Mouse (Mus musculus) hindbrain, postnatal 0 days (tissue): ENCODE measurements at regions not wholly inside any gene's neighbourhood (a gene's known extent, or its start where the extent isn't known, plus 50 kb on each side); places are given as distances from the start of the nearest gene placed in this dataset.

Experiments
- ATAC-seq: fragments of 200-750 bp; cut with Nextera tagmentation; 2 replicates; pipeline ENCODE4 v1.8.0; 2017; ENCODE audit warnings: mild to moderate bottlenecking, moderate TSS enrichment, moderate library complexity
- DNase-seq: peaks from one replicate; pipeline ENCODE4 v3.0.0-alpha.2; 2015; ENCODE audit warnings: low spot score
- H3K27ac ChIP-seq: fragments of 300-500 bp; sonication (generic); 2 replicates; pipeline ENCODE4 v1.5.1; 2014; ENCODE audit warnings: mild to moderate bottlenecking
- H3K27me3 ChIP-seq: fragments of 300-500 bp; sonication (generic); 2 replicates; pipeline ENCODE4 v1.6.1; 2014; ENCODE audit warnings: low read length, mixed read lengths; ENCODE audit not compliant: insufficient read depth
- H3K36me3 ChIP-seq: fragments of 300-500 bp; sonication (generic); 2 replicates; pipeline ENCODE4 v1.6.1; 2014; ENCODE audit warnings: low read length, mixed read lengths; ENCODE audit not compliant: insufficient read depth
- H3K4me1 ChIP-seq: fragments of 300-500 bp; sonication (generic); 2 replicates; pipeline ENCODE4 v1.6.1; 2014; ENCODE audit warnings: antibody characterized with exemption, low read length, mixed read lengths; ENCODE audit not compliant: insufficient read depth
- H3K4me2 ChIP-seq: fragments of 300-500 bp; sonication (generic); 2 replicates; pipeline ENCODE4 v1.6.1; 2014; ENCODE audit warnings: low read depth, mild to moderate bottlenecking, low read length, moderate library complexity, mixed read lengths
- H3K4me3 ChIP-seq: fragments of 300-500 bp; sonication (generic); 2 replicates; pipeline ENCODE4 v1.5.1; 2014; ENCODE audit warnings: low read length
- H3K9ac ChIP-seq: fragments of 300-500 bp; sonication (generic); replicated peaks from 2 replicates; pipeline ENCODE4 v1.6.1; 2014; ENCODE audit warnings: mild to moderate bottlenecking, low read length, moderate library complexity, mixed read lengths
- H3K9me3 ChIP-seq: fragments of 300-500 bp; sonication (generic); 2 replicates; pipeline ENCODE4 v1.6.1; 2016; ENCODE audit warnings: low read length, mixed read lengths
- CTCF ChIP-seq: IDR thresholded peaks from 2 replicates; pipeline ENCODE4 v1.5.1; 2016; ENCODE audit warnings: antibody characterized with exemption, control low read depth, low read depth
- WGBS: fragments of 180-500 bp; shearing (Covaris S2); extraction: QIAGEN DNeasy Blood & Tissue Kit; methylation state at CpG from one replicate; pipeline ENCODE4 v1.1.7; 2014; 5-methylcytosine and 5-hydroxymethylcytosine counted together

- no peak overlapping the region for H3K4me2 ChIP-seq
Observed at GRCm38 (mm10) chr8:31584661-31585060, 1843.8 kb upstream of the 5930422O12Rik start.

GRCm38 (mm10) chr8:31599536-31599935, 1829.0 kb upstream of the 5930422O12Rik start:
- no peak overlapping the region for H3K27ac ChIP-seq
- ATAC-seq (no peak), DNase-seq (no peak)
- H3K4me2 ChIP-seq, result no peak overlapping the region
- H3K4me1 ChIP-seq, result no peaks in the 10 kb centered on the region
- H3K36me3 ChIP-seq, result no peaks in the 10 kb centered on the region
- no peak overlapping the region for H3K4me3 ChIP-seq
- H3K27me3 ChIP-seq, result no peaks in the 10 kb centered on the region
- TF ChIP-seq CTCF, result no peak
- 84% methylated on average over 5 of the region's 5 CpGs for WGBS
- no peak overlapping the region for H3K9ac ChIP-seq
- H3K9me3 ChIP-seq, result no peaks in the 10 kb centered on the region

More at GRCm38 (mm10) chr8:31584661-31585060, 1843.8 kb upstream of the 5930422O12Rik start:
- Histone ChIP-seq H3K9ac (no peak overlapping the region), H3K9me3 (peaks cover 4% of the 10 kb centered on the region; the same call in 1 of the 2 replicates), H3K36me3 (no peaks in the 10 kb centered on the region), H3K4me1 (no peaks in the 10 kb centered on the region), H3K27me3 (no peaks in the 10 kb centered on the region), H3K4me3 (no peak overlapping the region), H3K27ac (no peak overlapping the region)
- no peak for DNase-seq
- WGBS, result 93% methylated on average over 1 of the region's 1 CpGs
- ATAC-seq, result no peak
- TF ChIP-seq CTCF, result no peak

- Histone ChIP-seq H3K4me2 (no peak overlapping the region), H3K9me3 (no peaks in the 10 kb centered on the region), H3K27me3 (no peaks in the 10 kb centered on the region), H3K27ac (no peak overlapping the region), H3K4me3 (no peak overlapping the region), H3K4me1 (no peaks in the 10 kb centered on the region), H3K9ac (no peak overlapping the region), H3K36me3 (no peaks in the 10 kb centered on the region)
- no peak for DNase-seq
- 83% methylated on average over 3 of the region's 3 CpGs for WGBS
- TF ChIP-seq CTCF, result no peak
- no peak for ATAC-seq
Observed at GRCm38 (mm10) chr8:31600979-31601378, 1827.5 kb upstream of the 5930422O12Rik start.

- DNase-seq, result no peak
- Histone ChIP-seq H3K27ac (no peak overlapping the region), H3K9me3 (no peaks in the 10 kb centered on the region), H3K4me1 (no peaks in the 10 kb centered on the region), H3K4me2 (no peak overlapping the region), H3K36me3 (no peaks in the 10 kb centered on the region), H3K4me3 (no peak overlapping the region), H3K27me3 (no peaks in the 10 kb centered on the region), H3K9ac (no peak overlapping the region)
- ATAC-seq, result no peak
- 94% methylated on average over 2 of the region's 2 CpGs for WGBS
- TF ChIP-seq CTCF, result no peak
Observed at GRCm38 (mm10) chr8:31616501-31616900, 1812.0 kb upstream of the 5930422O12Rik start.

- DNase-seq (no peak), ATAC-seq (no peak)
- Histone ChIP-seq H3K4me2 (no peak overlapping the region), H3K4me3 (no peak overlapping the region), H3K27ac (0 out of 2 replicates have a peak overlapping the region, but pooled peaks have one; percentile 27), H3K36me3 (no peaks in the 10 kb centered on the region), H3K9me3 (no peaks in the 10 kb centered on the region), H3K27me3 (no peaks in the 10 kb centered on the region), H3K9ac (no peak overlapping the region), H3K4me1 (no peaks in the 10 kb centered on the region)
- WGBS, result 79% methylated on average over 2 of the region's 2 CpGs
- no peak for TF ChIP-seq CTCF
Observed at GRCm38 (mm10) chr8:31627708-31628107, 1800.8 kb upstream of the 5930422O12Rik start.

- peak; percentile 63 for ATAC-seq
- WGBS, result 86% methylated on average over 2 of the region's 2 CpGs
Observed at GRCm38 (mm10) chr8:31628146-31628545, 1800.4 kb upstream of the 5930422O12Rik start.

DNA sequence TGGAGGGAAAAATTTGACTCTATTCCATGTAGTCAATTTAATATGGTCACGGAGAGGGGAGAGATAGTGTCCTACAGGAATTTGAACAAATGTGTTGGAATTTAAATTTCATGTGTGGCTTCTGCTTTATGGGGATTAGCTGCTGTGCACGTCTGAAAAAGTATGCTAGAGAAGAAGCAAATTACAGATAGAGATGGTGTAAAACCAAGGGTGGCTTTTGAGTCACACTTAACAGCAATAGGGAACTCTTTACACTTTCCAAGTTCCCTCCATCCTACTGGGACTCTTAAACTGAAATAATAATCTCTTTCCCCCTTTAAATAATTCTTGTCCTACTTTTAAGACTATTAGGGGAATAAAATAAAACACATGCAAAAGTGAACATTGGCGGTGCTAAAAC, 1790.1 kb upstream of the 5930422O12Rik start:
- Histone ChIP-seq H3K4me3 (no peak overlapping the region), H3K27me3 (no peaks in the 10 kb centered on the region), H3K4me2 (no peak overlapping the region), H3K27ac (no peak overlapping the region), H3K9ac (no peak overlapping the region), H3K9me3 (no peaks in the 10 kb centered on the region), H3K36me3 (no peaks in the 10 kb centered on the region), H3K4me1 (no peaks in the 10 kb centered on the region)
- no peak for TF ChIP-seq CTCF
- ATAC-seq, result no peak
- no peak for DNase-seq
- WGBS, result 74% methylated on average over 3 of the region's 3 CpGs

More at GRCm38 (mm10) chr8:31628146-31628545, 1800.4 kb upstream of the 5930422O12Rik start:
- Histone ChIP-seq H3K4me1 (no peaks in the 10 kb centered on the region), H3K9me3 (no peaks in the 10 kb centered on the region), H3K4me3 (no peak overlapping the region), H3K27ac (peak overlapping the region; percentile 45; the same call in 1 of the 2 replicates), H3K36me3 (no peaks in the 10 kb centered on the region), H3K4me2 (no peak overlapping the region), H3K9ac (no peak overlapping the region), H3K27me3 (no peaks in the 10 kb centered on the region)
- TF ChIP-seq CTCF, result no peak
- peak; percentile 10 for DNase-seq
